Comparison of ENCODE assay signal across 8 mouse cellular contexts in the genomic region with DNA sequence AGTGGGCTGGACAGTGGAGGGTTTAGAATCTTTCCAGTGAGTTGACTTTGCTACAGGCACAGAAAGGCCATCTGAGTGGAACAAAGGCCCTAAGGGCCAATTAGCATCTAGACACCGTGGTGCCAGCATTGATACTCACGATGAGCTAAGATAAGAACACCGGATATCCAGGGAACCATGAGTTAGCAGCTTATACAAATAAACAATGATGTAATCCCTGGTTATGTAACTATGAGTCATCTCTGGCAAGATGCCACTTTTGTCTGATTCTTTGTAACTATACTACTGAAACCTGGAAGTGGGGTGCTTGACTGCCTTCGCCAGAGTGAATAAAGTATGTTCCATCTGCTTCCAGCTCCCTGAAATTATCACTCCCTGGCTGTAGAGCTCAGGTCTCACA.
DNase-seq lines count a peak whose midpoint lies in the region; ATAC-seq lines count a peak whose summit lies in the region.

No protein-coding gene starts in this region.

- DNase-seq in embryonic facial prominence, embryonic 11.5 days (ENCODE audit: low spot score) = peak; percentile 40
- DNase-seq in embryonic facial prominence, embryonic 10.5 days (ENCODE audit: low spot score) = no peak
- peak; percentile 18 for DNase-seq in testis, postnatal 14 days (ENCODE audit: low spot score)
- no peak for DNase-seq in testis, postnatal 10 days (ENCODE audit: low spot score)
- DNase-seq in left cerebral cortex, adult 9 months (ENCODE audit: low spot score in 2 of 2) = peak; percentile 11 to 60

- H3K36me3 ChIP-seq in embryonic facial prominence, embryonic 11.5 days (replicated peaks; ENCODE audit: control insufficient read depth, insufficient read depth, low read depth, low read length) = no peaks in the 10 kb centered on the region
- no peaks in the 10 kb centered on the region for H3K36me3 ChIP-seq in embryonic facial prominence, embryonic 10.5 days (replicated peaks)
- no peaks in the 10 kb centered on the region for H3K36me3 ChIP-seq in heart, embryonic 11.5 days (ENCODE audit: control insufficient read depth, insufficient read depth, low read length)
- H3K36me3 ChIP-seq in stomach, embryonic 15.5 days = no peaks in the 10 kb centered on the region
- H3K36me3 ChIP-seq in hindbrain, embryonic 13.5 days = no peaks in the 10 kb centered on the region

- H3K27me3 ChIP-seq in embryonic facial prominence, embryonic 11.5 days (ENCODE audit: control insufficient read depth, insufficient read depth, low read length) = no peaks in the 10 kb centered on the region
- no peaks in the 10 kb centered on the region for H3K27me3 ChIP-seq in embryonic facial prominence, embryonic 10.5 days (replicated peaks; ENCODE audit: low read depth, poor library complexity, severe bottlenecking)
- H3K27me3 ChIP-seq in heart, embryonic 11.5 days (ENCODE audit: control insufficient read depth, insufficient read depth, low read length) = no peaks in the 10 kb centered on the region
- H3K27me3 ChIP-seq in stomach, embryonic 15.5 days (replicated peaks) = no peaks in the 10 kb centered on the region
- H3K27me3 ChIP-seq in hindbrain, embryonic 13.5 days = no peaks in the 10 kb centered on the region

- H3K4me1 ChIP-seq in embryonic facial prominence, embryonic 11.5 days (ENCODE audit: control insufficient read depth, insufficient read depth, low read length) = no peaks in the 10 kb centered on the region
- H3K4me1 ChIP-seq in embryonic facial prominence, embryonic 10.5 days = no peaks in the 10 kb centered on the region
- H3K4me1 ChIP-seq in heart, embryonic 11.5 days (ENCODE audit: control insufficient read depth, insufficient read depth, low read length) = no peaks in the 10 kb centered on the region
- no peaks in the 10 kb centered on the region for H3K4me1 ChIP-seq in stomach, embryonic 15.5 days
- no peaks in the 10 kb centered on the region for H3K4me1 ChIP-seq in hindbrain, embryonic 13.5 days (replicated peaks)

- H3K4me3 ChIP-seq in embryonic facial prominence, embryonic 11.5 days (ENCODE audit: low read depth, low read length) = no peak overlapping the region
- no peak overlapping the region for H3K4me3 ChIP-seq in embryonic facial prominence, embryonic 10.5 days
- no peak overlapping the region for H3K4me3 ChIP-seq in heart, embryonic 11.5 days (ENCODE audit: low read depth, low read length)
- H3K4me3 ChIP-seq in stomach, embryonic 15.5 days (replicated peaks) = no peak overlapping the region
- no peak overlapping the region for H3K4me3 ChIP-seq in hindbrain, embryonic 13.5 days

- H3K9ac ChIP-seq in embryonic facial prominence, embryonic 11.5 days (replicated peaks; ENCODE audit: low read length) = no peak overlapping the region
- no peak overlapping the region for H3K9ac ChIP-seq in heart, embryonic 11.5 days (ENCODE audit: low read depth, low read length)
- H3K9ac ChIP-seq in stomach, embryonic 15.5 days = no peak overlapping the region
- H3K9ac ChIP-seq in hindbrain, embryonic 13.5 days = no peak overlapping the region

- no peak overlapping the region for H3K27ac ChIP-seq in embryonic facial prominence, embryonic 11.5 days (replicated peaks; ENCODE audit: low read depth, low read length)
- no peak overlapping the region for H3K27ac ChIP-seq in embryonic facial prominence, embryonic 10.5 days (replicated peaks)
- peak overlapping the region; percentile 11; the same call in 1 of the 2 replicates for H3K27ac ChIP-seq in heart, embryonic 11.5 days (ENCODE audit: low read depth, low read length)
- H3K27ac ChIP-seq in stomach, embryonic 15.5 days = no peak overlapping the region
- H3K27ac ChIP-seq in hindbrain, embryonic 13.5 days = no peak overlapping the region

- H3K4me2 ChIP-seq in embryonic facial prominence, embryonic 11.5 days (ENCODE audit: low read depth, low read length) = no peak overlapping the region
- no peak overlapping the region for H3K4me2 ChIP-seq in heart, embryonic 11.5 days
- no peak overlapping the region for H3K4me2 ChIP-seq in stomach, embryonic 15.5 days
- no peak overlapping the region for H3K4me2 ChIP-seq in hindbrain, embryonic 13.5 days

- no peak for ATAC-seq in embryonic facial prominence, embryonic 11.5 days (replicated peaks; ENCODE audit: insufficient number of reproducible peaks, low FRiP score, low TSS enrichment, low read depth)
- 0 out of 2 replicates have a peak, but pooled peaks have one; percentile 4 for ATAC-seq in heart, embryonic 11.5 days (replicated peaks; ENCODE audit: insufficient number of reproducible peaks, low FRiP score, low TSS enrichment)
- 0 out of 2 replicates have a peak, but pooled peaks have one; percentile 47 for ATAC-seq in stomach, embryonic 15.5 days (ENCODE audit: insufficient read depth, low FRiP score, low read depth)
- no peak for ATAC-seq in hindbrain, embryonic 13.5 days (ENCODE audit: low FRiP score)

- 74% methylated on average over 4 of the region's 4 CpGs for WGBS in embryonic facial prominence, embryonic 11.5 days
- WGBS in embryonic facial prominence, embryonic 10.5 days = 68% methylated on average over 4 of the region's 4 CpGs
- WGBS in heart, embryonic 11.5 days (ENCODE audit: insufficient replicate concordance) = 34% methylated on average over 4 of the region's 4 CpGs
- WGBS in stomach, embryonic 15.5 days = 41% methylated on average over 4 of the region's 4 CpGs
- 67% methylated on average over 4 of the region's 4 CpGs for WGBS in hindbrain, embryonic 13.5 days

- no peaks in the 10 kb centered on the region for H3K9me3 ChIP-seq in embryonic facial prominence, embryonic 11.5 days (replicated peaks; ENCODE audit: control insufficient read depth, low read length)
- no peaks in the 10 kb centered on the region for H3K9me3 ChIP-seq in embryonic facial prominence, embryonic 10.5 days
- H3K9me3 ChIP-seq in heart, embryonic 11.5 days (replicated peaks; ENCODE audit: control insufficient read depth, low read length) = no peaks in the 10 kb centered on the region
- H3K9me3 ChIP-seq in stomach, embryonic 15.5 days = no peaks in the 10 kb centered on the region
- no peaks in the 10 kb centered on the region for H3K9me3 ChIP-seq in hindbrain, embryonic 13.5 days

Comparison
In these comparisons a context has a peak if more than half of its experiments do, and no peak if none do; other contexts are left out.
1. DNase-seq: peak in embryonic facial prominence, embryonic 11.5 days (single experiment), testis, postnatal 14 days (single experiment) and left cerebral cortex, adult 9 months (2 of 2); none in embryonic facial prominence, embryonic 10.5 days (single experiment) and testis, postnatal 10 days (single experiment).
2. ATAC-seq: peak in heart, embryonic 11.5 days (single experiment) and stomach, embryonic 15.5 days (single experiment); none in embryonic facial prominence, embryonic 11.5 days (single experiment) and hindbrain, embryonic 13.5 days (single experiment).